Comparison of ENCODE assay signal across 15 mouse cellular contexts in genomic region chr6:76979247-76979850, GRCm38 (mm10).
DNase-seq lines count a peak whose midpoint lies in the region; ATAC-seq lines count a peak whose summit lies in the region.
"Had no signal": no experiment of that assay in that cellular context is flagged by ENCODE, and none has a peak within 500 bp of the region (broad histone marks: within the 10 kb centered on the region; RNA-seq: fewer than 3 reads in every experiment).

No protein-coding gene starts in this region.

- ATAC-seq in kidney, embryonic 14.5 days (ENCODE audit: low FRiP score, low TSS enrichment), result no peak
- ATAC-seq in activated CD4-positive, CD25-positive, alpha-beta regulatory T cell, adult 4 months, result no peak
- no peak for ATAC-seq in inflammation-experienced regulatory T-cells, adult 6 months
- ATAC-seq: intestine, embryonic 16.5 days; midbrain, embryonic 16.5 days had no signal

- peak; percentile 74 to 77 for DNase-seq in cerebellum, postnatal 14 days
- DNase-seq in cerebellum, adult 11 months, result no peak
- peak; percentile 4 to 6 for DNase-seq in kidney, postnatal 4 days
- DNase-seq in testis, postnatal 10 days (ENCODE audit: low spot score), result peak; percentile 39
- no peak for DNase-seq in testis, postnatal 14 days (ENCODE audit: low spot score)
- DNase-seq: kidney, postnatal 36 days; layer of hippocampus, postnatal 36 days; thymus, adult 2 months had no signal

- no peaks in the 10 kb centered on the region for H3K36me3 ChIP-seq in kidney, embryonic 14.5 days (ENCODE audit: control insufficient read depth, insufficient read depth, low read length)
- H3K36me3 ChIP-seq: embryonic facial prominence, embryonic 13.5 days; forebrain, embryonic 10.5 days had no signal

- no peaks in the 10 kb centered on the region for H3K27me3 ChIP-seq in kidney, embryonic 14.5 days (ENCODE audit: control insufficient read depth, insufficient read depth, low read length)
- H3K27me3 ChIP-seq: embryonic facial prominence, embryonic 13.5 days had no signal

- H3K4me2 ChIP-seq in kidney, embryonic 14.5 days (replicated peaks; ENCODE audit: low read depth, low read length), result no peak overlapping the region
- H3K4me2 ChIP-seq: embryonic facial prominence, embryonic 13.5 days had no signal

- H3K27ac ChIP-seq in kidney, embryonic 14.5 days (ENCODE audit: low read depth, low read length), result no peak overlapping the region
- H3K27ac ChIP-seq: embryonic facial prominence, embryonic 13.5 days; forebrain, embryonic 10.5 days had no signal

- 80% methylated on average over 5 of the region's 5 CpGs for WGBS in kidney, embryonic 14.5 days

- no peaks in the 10 kb centered on the region for H3K9me3 ChIP-seq in kidney, embryonic 14.5 days (ENCODE audit: control insufficient read depth, low read length)
- H3K9me3 ChIP-seq: embryonic facial prominence, embryonic 13.5 days; forebrain, embryonic 10.5 days had no signal

- no peaks in the 10 kb centered on the region for H3K4me1 ChIP-seq in kidney, embryonic 14.5 days (ENCODE audit: control insufficient read depth, insufficient read depth, low read length)
- H3K4me1 ChIP-seq: embryonic facial prominence, embryonic 13.5 days had no signal

- no peak overlapping the region for H3K4me3 ChIP-seq in kidney, embryonic 14.5 days (ENCODE audit: low read length)
- H3K4me3 ChIP-seq: embryonic facial prominence, embryonic 13.5 days; forebrain, embryonic 10.5 days had no signal

- no peak overlapping the region for H3K9ac ChIP-seq in kidney, embryonic 14.5 days (ENCODE audit: low read depth, low read length)
- H3K9ac ChIP-seq: embryonic facial prominence, embryonic 13.5 days had no signal

Comparison
In these comparisons a context has a peak if more than half of its experiments do, and no peak if none do; other contexts are left out.
1. DNase-seq: peak in cerebellum, postnatal 14 days (2 of 2), kidney, postnatal 4 days (2 of 2) and testis, postnatal 10 days (single experiment); none in cerebellum, adult 11 months (single experiment) and testis, postnatal 14 days (single experiment).